ENCODE assay signal across 15 mouse cellular contexts in genomic region chr17:9967988-9968387, GRCm38 (mm10).
DNase-seq lines count a peak whose midpoint lies in the region; ATAC-seq and TF ChIP-seq lines count a peak whose summit lies in the region.
"Had no signal": no experiment of that assay in that cellular context is flagged by ENCODE, and none has a peak within 500 bp of the region (broad histone marks: within the 10 kb centered on the region; RNA-seq: fewer than 3 reads in every experiment).

No protein-coding gene starts in this region.

- 43% methylated on average over 7 of the region's 7 CpGs for whole genome bisulfite sequencing in lung, embryonic 14.5 days
- WGBS in lung, adult 2 months = 28% methylated on average over 7 of the region's 7 CpGs
- WGBS in liver, embryonic 13.5 days (ENCODE audit: insufficient replicate concordance) = 14% methylated on average over 7 of the region's 7 CpGs

- H3K36me3 ChIP-seq in lung, embryonic 14.5 days (ENCODE audit: insufficient read depth) = no peaks in the 10 kb centered on the region
- no peaks in the 10 kb centered on the region for H3K36me3 ChIP-seq in liver, embryonic 13.5 days
- H3K36me3 ChIP-seq: embryonic facial prominence, embryonic 13.5 days; forebrain, embryonic 10.5 days; hindbrain, embryonic 15.5 days; liver, embryonic 15.5 days had no signal

- H3K9me3 ChIP-seq in lung, embryonic 14.5 days (ENCODE audit: low read depth, low read length) = no peaks in the 10 kb centered on the region
- H3K9me3 ChIP-seq in liver, embryonic 13.5 days (replicated peaks) = no peaks in the 10 kb centered on the region
- H3K9me3 ChIP-seq: embryonic facial prominence, embryonic 13.5 days; forebrain, embryonic 10.5 days; hindbrain, embryonic 15.5 days; liver, embryonic 15.5 days had no signal

- ATAC-seq in lung, embryonic 14.5 days (ENCODE audit: insufficient read depth) = no peak
- ATAC-seq in common myeloid progenitor, adult 5-6 weeks (replicated peaks; ENCODE audit: low read depth, poor library complexity, severe bottlenecking) = peak; percentile 85
- peak; percentile 66; the same call in 1 of the 2 replicates for ATAC-seq in liver, embryonic 13.5 days (ENCODE audit: low read depth)
- ATAC-seq: CD4-positive, CD25-positive, alpha-beta regulatory T cell, adult 4 months had no signal

- H3K27me3 ChIP-seq in lung, embryonic 14.5 days (ENCODE audit: insufficient read depth, low read length) = no peaks in the 10 kb centered on the region
- H3K27me3 ChIP-seq in liver, embryonic 13.5 days = no peaks in the 10 kb centered on the region
- H3K27me3 ChIP-seq: embryonic facial prominence, embryonic 13.5 days; hindbrain, embryonic 15.5 days; liver, embryonic 15.5 days had no signal

- H3K4me2 ChIP-seq in lung, embryonic 14.5 days = no peak overlapping the region
- H3K4me2 ChIP-seq in liver, embryonic 13.5 days = no peak overlapping the region
- H3K4me2 ChIP-seq: embryonic facial prominence, embryonic 13.5 days; hindbrain, embryonic 15.5 days; liver, embryonic 15.5 days had no signal

- TF ChIP-seq POLR2A in lung, adult 2 months (IDR thresholded peaks at IDR 0.05; ENCODE audit: borderline replicate concordance, extremely low read depth, low read depth, low read length) = no peak

- no peaks in the 10 kb centered on the region for H3K4me1 ChIP-seq in lung, embryonic 14.5 days (ENCODE audit: insufficient read depth)
- H3K4me1 ChIP-seq in lung, adult 2 months (ENCODE audit: control insufficient read depth, insufficient read depth, low read length) = peaks cover 3% of the 10 kb centered on the region; the same call in 1 of the 2 replicates
- H3K4me1 ChIP-seq in liver, embryonic 13.5 days (replicated peaks) = no peaks in the 10 kb centered on the region
- H3K4me1 ChIP-seq: embryonic facial prominence, embryonic 13.5 days; liver, embryonic 15.5 days had no signal

- DNase-seq in lung, embryonic 14.5 days = peak; percentile 43
- DNase-seq in lung, adult 2 months = no peak
- DNase-seq in liver, embryonic 13.5 days = peak; percentile 2
- DNase-seq in lung, postnatal 36 days = peak; percentile 36
- DNase-seq in frontal cortex, postnatal 25 days (ENCODE audit: low spot score in 2 of 2) = no peak
- DNase-seq in gastrocnemius, postnatal 4 days (ENCODE audit: low spot score in 2 of 2) = no peak
- DNase-seq: adrenal gland, adult 8-10 months; gastrocnemius, postnatal 36 days; kidney, adult 11 months had no signal

- no peak overlapping the region for H3K9ac ChIP-seq in lung, embryonic 14.5 days
- H3K9ac ChIP-seq in liver, embryonic 13.5 days = no peak overlapping the region
- H3K9ac ChIP-seq: embryonic facial prominence, embryonic 13.5 days; hindbrain, embryonic 15.5 days; liver, embryonic 15.5 days had no signal

- TF ChIP-seq CTCF in lung, embryonic 14.5 days (IDR thresholded peaks at IDR 0.05; ENCODE audit: low read depth) = no peak
- no peak for TF ChIP-seq CTCF in lung, adult 2 months (IDR thresholded peaks at IDR 0.05; ENCODE audit: insufficient read depth, low read length)

- H3K4me3 ChIP-seq in lung, embryonic 14.5 days (ENCODE audit: low read depth, low read length) = no peak overlapping the region
- H3K4me3 ChIP-seq in lung, adult 2 months (replicated peaks; ENCODE audit: extremely low read depth, low read depth, low read length) = no peak overlapping the region
- no peak overlapping the region for H3K4me3 ChIP-seq in liver, embryonic 13.5 days (replicated peaks)
- H3K4me3 ChIP-seq: embryonic facial prominence, embryonic 13.5 days; forebrain, embryonic 10.5 days; hindbrain, embryonic 15.5 days; liver, embryonic 15.5 days had no signal

- no peak overlapping the region for H3K27ac ChIP-seq in lung, embryonic 14.5 days (ENCODE audit: low read depth)
- no peak overlapping the region for H3K27ac ChIP-seq in liver, embryonic 13.5 days
- H3K27ac ChIP-seq: embryonic facial prominence, embryonic 13.5 days; forebrain, embryonic 10.5 days; hindbrain, embryonic 15.5 days; liver, embryonic 15.5 days had no signal

Comparison
In these comparisons a context has a peak if more than half of its experiments do, and no peak if none do; other contexts are left out.
1. DNase-seq: peak in lung, embryonic 14.5 days (single experiment), liver, embryonic 13.5 days (single experiment) and lung, postnatal 36 days (single experiment); none in lung, adult 2 months (single experiment), frontal cortex, postnatal 25 days (0 of 2) and gastrocnemius, postnatal 4 days (0 of 2).